Mouse (Mus musculus): ENCODE measurements around the gene Sart3. TPM values are rescaled to one million over a fixed set of nuclear protein-coding genes. Genes with fewer than 3 reads are reported as not detected.
"Not testable (repeated sequence)": the region's sequence is repeated elsewhere in the genome, so short reads cannot be mapped to it uniquely, and the experiment has no call there.

Sart3 gene
- polyA plus RNA-seq, 1 experiment from 2014 or later, result 100 TPM

DNA sequence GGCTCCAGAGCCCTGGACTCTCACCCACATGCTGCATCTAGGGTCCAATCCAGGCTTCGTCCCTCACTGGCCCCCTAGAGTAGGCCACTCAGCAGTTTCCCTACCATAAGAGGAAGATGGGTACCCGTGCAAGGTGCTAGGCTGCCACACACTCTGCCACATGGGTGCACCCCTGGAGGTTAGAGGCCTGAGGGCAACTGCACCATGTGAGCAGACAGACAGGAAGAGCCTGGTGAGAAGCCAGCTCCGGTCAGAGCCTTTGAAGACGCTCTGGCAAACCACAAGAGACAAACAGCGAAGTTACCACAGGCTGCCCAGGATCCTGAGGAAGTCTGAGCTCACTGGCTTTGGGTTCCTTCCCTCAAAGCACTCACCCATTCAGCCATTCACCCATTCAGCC lies 14.7 kb upstream of the Sart3 start:
- H3K27ac ChIP-seq, result peak overlapping the region; percentile 70
- H3K36me3 ChIP-seq, result 0 out of 2 replicates have a peak, but pooled peaks cover 2% of the 10 kb centered on the region
- H3K9me3 ChIP-seq (replicated peaks), result no peaks in the 10 kb centered on the region
- no peak overlapping the region for H3K4me3 ChIP-seq
- WGBS, result 83% methylated on average over 5 of the region's 5 CpGs
- no peak for DNase-seq (ENCODE audit: low spot score)
- H3K4me1 ChIP-seq, result peaks cover 78% of the 10 kb centered on the region
- H3K27me3 ChIP-seq (ENCODE audit: low read depth, poor library complexity, severe bottlenecking), result no peaks in the 10 kb centered on the region

DNA sequence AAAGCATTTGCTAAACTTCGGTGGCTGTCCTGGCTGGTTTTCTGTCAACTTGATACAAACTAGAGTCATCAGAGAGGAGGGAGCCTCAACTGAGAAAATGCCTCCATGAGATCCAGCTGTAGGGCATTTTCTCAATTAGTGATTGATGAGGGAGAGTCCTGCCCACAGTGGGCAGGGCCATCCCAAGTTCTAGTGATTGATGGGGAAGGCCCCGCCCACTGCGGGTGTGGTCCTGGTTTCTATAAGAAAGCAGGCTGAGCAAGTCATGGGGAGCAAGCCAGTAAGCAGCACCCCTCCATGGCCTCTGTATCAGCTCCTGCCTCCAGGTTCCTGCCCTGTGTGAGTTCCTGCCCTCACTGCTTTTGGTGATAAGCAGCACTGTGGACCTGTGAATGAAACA lies 11.8 kb upstream of the Sart3 start:
- Histone ChIP-seq H3K27ac (peak overlapping the region; percentile 84), H3K4me3 (peak overlapping the region; percentile 36; the same call in 1 of the 2 replicates), H3K4me1 (peaks cover 63% of the 10 kb centered on the region)
- not testable (repeated sequence) for DNase-seq (ENCODE audit: low spot score); H3K9me3 ChIP-seq (replicated peaks); H3K36me3 ChIP-seq; H3K27me3 ChIP-seq (ENCODE audit: low read depth, poor library complexity, severe bottlenecking)
- 35% methylated on average over 3 of the region's 3 CpGs for WGBS

DNA sequence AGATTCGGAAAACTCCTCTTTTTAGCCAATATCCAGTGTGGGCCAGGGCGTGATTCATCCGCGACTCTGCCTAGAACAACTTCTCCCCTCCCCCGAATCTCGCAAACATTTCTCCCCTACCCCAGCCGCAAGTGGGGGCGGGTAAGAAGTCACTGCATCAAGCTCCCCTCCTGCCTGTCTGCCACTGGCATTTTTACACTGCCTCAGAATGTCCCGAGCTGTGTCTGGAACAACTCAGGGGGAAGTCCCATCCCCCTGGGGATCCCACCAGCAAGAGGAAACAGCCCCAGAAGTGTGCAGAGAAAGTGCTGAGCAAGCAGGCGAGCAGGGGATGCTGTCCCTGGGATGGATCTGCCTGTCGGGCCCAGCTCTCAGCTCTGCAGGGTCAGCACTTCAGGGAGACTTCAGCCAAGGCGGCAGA lies 11.3 kb upstream of the Sart3 start:
- peaks cover 58% of the 10 kb centered on the region for H3K4me1 ChIP-seq
- H3K27ac ChIP-seq, result peak overlapping the region; percentile 84
- DNase-seq (ENCODE audit: low spot score), result peak; percentile 54
- H3K9me3 ChIP-seq (replicated peaks), result no peaks in the 10 kb centered on the region
- H3K36me3 ChIP-seq, result peaks cover 4% of the 10 kb centered on the region
- H3K4me3 ChIP-seq, result peak overlapping the region; percentile 36
- 11% methylated on average over 12 of the region's 12 CpGs for WGBS
- no peaks in the 10 kb centered on the region for H3K27me3 ChIP-seq (ENCODE audit: low read depth, poor library complexity, severe bottlenecking)

DNA sequence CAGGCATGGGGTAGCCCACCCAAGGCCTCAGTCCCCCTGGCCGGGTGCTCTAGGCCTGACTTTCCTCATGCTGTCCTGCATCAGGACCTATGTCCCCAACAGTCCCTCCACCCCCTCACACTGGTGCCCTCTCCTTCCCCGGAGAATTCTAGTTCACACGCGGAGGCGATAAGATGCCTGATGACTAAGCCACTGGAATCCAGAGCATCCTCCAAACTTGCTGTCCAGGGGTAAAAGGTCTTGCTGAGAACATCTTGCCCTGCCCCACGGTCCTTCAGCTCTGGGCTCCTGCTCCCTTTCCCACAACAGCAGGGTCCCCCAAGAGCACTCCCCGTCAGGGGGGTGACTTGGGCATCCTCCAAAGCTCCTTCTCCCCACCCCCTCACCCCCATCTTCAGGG lies 10.3 kb upstream of the Sart3 start:
- Histone ChIP-seq H3K4me1 (peaks cover 48% of the 10 kb centered on the region), H3K4me3 (no peak overlapping the region), H3K27me3 (ENCODE audit: low read depth, poor library complexity, severe bottlenecking) (no peaks in the 10 kb centered on the region), H3K36me3 (peaks cover 11% of the 10 kb centered on the region), H3K27ac (peak overlapping the region; percentile 84), H3K9me3 (replicated peaks) (no peaks in the 10 kb centered on the region)
- 87% methylated on average over 7 of the region's 7 CpGs for WGBS
- no peak for DNase-seq (ENCODE audit: low spot score)

DNA sequence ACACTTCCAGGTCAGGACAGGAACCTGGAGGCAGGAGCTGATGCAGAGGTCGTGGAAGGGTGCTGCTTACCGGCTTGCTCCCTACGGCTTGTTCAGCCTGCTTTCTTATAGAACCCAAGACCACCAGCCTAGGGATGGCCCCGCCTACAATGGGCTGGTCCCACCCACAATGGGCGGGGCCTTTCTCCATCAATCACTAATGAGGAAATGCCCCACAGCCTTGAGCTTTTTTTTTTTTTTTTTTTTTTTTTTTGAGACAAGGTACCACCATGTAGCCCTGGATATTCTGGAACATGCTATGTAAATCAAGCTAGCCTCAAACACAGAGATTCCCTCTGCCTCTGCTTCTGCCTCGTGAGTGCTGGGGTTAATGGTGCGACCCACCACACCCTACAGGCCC lies 9.6 kb upstream of the Sart3 start:
- Histone ChIP-seq H3K4me1 (peaks cover 42% of the 10 kb centered on the region), H3K27ac (peak overlapping the region; percentile 58; the same call in 1 of the 2 replicates), H3K27me3 (ENCODE audit: low read depth, poor library complexity, severe bottlenecking) (no peaks in the 10 kb centered on the region), H3K4me3 (no peak overlapping the region), H3K36me3 (peaks cover 19% of the 10 kb centered on the region), H3K9me3 (replicated peaks) (no peaks in the 10 kb centered on the region)
- no peak for DNase-seq (ENCODE audit: low spot score)
- 81% methylated on average over 7 of the region's 7 CpGs for WGBS

DNA sequence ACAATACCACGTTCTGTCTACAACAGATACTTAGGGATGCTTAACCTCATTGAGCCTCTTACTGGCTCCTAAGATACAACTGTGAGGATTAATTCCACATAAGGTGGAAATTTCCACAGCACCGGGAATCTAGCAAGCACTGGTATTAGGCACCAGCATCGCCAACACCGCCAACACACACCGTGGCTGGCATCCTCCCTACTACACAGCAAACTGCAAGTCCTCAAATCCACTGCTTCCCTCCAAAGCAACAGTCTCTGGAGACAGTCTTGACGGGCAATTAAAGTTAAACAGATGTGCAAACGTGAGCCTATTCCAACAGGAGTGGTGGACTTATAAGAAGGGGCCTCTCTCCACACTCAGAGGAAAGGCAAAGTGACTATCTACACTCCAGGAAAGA lies 8.9 kb upstream of the Sart3 start:
- Histone ChIP-seq H3K9me3 (replicated peaks) (no peaks in the 10 kb centered on the region), H3K4me1 (peaks cover 39% of the 10 kb centered on the region), H3K4me3 (no peak overlapping the region), H3K27ac (peak overlapping the region; percentile 58), H3K36me3 (peaks cover 25% of the 10 kb centered on the region), H3K27me3 (ENCODE audit: low read depth, poor library complexity, severe bottlenecking) (no peaks in the 10 kb centered on the region)
- DNase-seq (ENCODE audit: low spot score), result no peak
- 83% methylated on average over 7 of the region's 7 CpGs for WGBS

DNA sequence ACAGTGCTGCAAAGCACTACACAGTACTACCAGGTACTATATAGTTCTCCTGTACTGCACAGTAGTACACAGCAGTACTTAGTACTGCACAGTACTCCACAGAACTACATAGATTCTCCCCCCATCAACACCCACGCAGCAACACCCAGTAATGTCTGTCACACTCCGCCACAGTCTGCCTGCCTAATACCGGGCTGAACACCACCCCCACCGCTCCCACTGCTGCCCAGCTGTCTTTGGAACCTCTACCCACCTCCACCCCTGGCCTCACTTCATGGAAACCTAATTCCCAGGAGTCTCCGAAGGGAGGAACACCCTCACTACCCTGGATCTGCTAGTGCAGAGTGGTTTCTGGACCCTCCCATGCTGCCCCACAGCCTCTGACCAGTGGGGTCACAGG lies 8.5 kb upstream of the Sart3 start:
- H3K4me3 ChIP-seq, result no peak overlapping the region
- H3K4me1 ChIP-seq, result peaks cover 39% of the 10 kb centered on the region
- peak overlapping the region; percentile 58; the same call in 1 of the 2 replicates for H3K27ac ChIP-seq
- H3K9me3 ChIP-seq (replicated peaks), result no peaks in the 10 kb centered on the region
- H3K36me3 ChIP-seq, result peaks cover 30% of the 10 kb centered on the region
- no peak for DNase-seq (ENCODE audit: low spot score)
- 92% methylated on average over 5 of the region's 5 CpGs for WGBS
- no peaks in the 10 kb centered on the region for H3K27me3 ChIP-seq (ENCODE audit: low read depth, poor library complexity, severe bottlenecking)

DNA sequence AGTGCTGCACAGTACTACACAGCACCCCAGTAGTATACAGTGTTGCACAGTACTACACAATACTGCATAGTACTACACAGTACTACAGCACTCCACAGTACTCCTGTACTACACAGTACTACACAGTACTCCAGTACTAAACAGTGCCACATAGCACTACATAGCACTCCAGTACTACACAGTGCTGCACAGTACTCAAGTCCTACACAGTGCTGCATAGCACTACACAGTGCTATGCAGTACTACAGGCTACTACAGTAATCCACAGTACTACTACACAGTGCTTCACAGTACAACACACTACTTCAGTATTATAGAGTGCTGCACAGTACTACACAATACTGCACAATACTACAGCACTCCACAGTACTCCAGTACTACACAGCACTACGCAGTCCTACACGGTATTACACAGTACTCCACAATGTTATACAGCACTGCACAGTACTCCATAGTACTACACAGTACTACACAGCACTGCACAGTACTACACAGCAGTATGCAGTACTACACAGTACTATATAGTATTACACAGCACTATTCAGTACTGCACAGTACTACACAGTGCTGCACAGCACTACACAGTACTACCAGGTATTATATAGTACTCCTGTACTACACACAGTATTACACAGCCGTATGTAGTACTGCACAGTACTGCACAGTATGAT lies 7.9 kb upstream of the Sart3 start:
- no peak for DNase-seq (ENCODE audit: low spot score)
- Histone ChIP-seq H3K36me3 (peaks cover 35% of the 10 kb centered on the region), H3K4me1 (peaks cover 39% of the 10 kb centered on the region), H3K9me3 (replicated peaks) (no peaks in the 10 kb centered on the region), H3K27ac (no peak overlapping the region), H3K4me3 (no peak overlapping the region), H3K27me3 (ENCODE audit: low read depth, poor library complexity, severe bottlenecking) (no peaks in the 10 kb centered on the region)
- WGBS, result 94% methylated on average over 3 of the region's 3 CpGs

DNA sequence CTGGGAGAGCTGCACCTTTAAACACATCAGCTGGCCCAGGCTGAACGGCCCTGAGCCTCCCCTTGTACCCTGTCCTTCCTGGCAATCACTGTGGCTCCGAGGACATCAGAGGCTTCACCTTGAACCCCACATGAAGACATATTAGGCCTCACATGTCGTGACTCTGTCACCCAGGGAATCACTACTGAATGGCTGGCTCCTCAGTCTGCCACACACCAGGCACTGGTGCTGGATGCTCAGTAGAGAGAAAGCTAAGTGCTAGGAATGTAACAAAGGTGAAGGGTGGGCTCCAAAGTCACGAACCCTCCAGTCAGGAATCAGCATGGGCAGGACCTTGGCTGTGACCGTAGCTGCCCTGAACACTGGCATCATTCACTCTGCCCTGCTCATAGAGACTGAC lies 7.3 kb upstream of the Sart3 start:
- WGBS, result 84% methylated on average over 5 of the region's 5 CpGs
- Histone ChIP-seq H3K27ac (0 out of 2 replicates have a peak overlapping the region, but pooled peaks have one; percentile 42), H3K36me3 (peaks cover 42% of the 10 kb centered on the region), H3K4me3 (no peak overlapping the region), H3K9me3 (replicated peaks) (no peaks in the 10 kb centered on the region), H3K27me3 (ENCODE audit: low read depth, poor library complexity, severe bottlenecking) (no peaks in the 10 kb centered on the region), H3K4me1 (peaks cover 35% of the 10 kb centered on the region)
- no peak for DNase-seq (ENCODE audit: low spot score)

DNA sequence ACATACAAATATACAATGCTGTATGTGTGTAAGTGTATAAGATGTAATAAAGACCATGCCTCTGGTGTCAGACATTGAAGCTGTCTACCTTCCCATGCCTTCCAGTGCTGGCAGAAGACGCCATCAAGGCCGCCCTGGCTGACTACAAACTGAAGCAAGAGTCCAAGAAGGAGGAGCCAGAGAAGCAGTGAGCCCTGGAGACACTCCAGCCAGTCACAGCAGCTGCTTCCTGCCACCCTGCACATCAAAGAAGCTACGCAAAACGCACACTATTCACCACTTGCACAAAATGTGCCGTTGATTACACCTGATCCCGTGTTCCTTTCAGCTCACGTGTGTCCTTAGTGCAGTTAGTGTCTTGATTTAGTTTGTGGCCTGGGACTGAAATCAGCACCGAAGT lies 5.4 kb upstream of the Sart3 start:
- H3K9me3 ChIP-seq (replicated peaks); H3K27me3 ChIP-seq (ENCODE audit: low read depth, poor library complexity, severe bottlenecking); H3K4me3 ChIP-seq; DNase-seq (ENCODE audit: low spot score); H3K27ac ChIP-seq: not testable (repeated sequence)
- peaks cover 27% of the 10 kb centered on the region for H3K4me1 ChIP-seq
- WGBS, result 87% methylated on average over 8 of the region's 8 CpGs
- H3K36me3 ChIP-seq, result peaks cover 46% of the 10 kb centered on the region

DNA sequence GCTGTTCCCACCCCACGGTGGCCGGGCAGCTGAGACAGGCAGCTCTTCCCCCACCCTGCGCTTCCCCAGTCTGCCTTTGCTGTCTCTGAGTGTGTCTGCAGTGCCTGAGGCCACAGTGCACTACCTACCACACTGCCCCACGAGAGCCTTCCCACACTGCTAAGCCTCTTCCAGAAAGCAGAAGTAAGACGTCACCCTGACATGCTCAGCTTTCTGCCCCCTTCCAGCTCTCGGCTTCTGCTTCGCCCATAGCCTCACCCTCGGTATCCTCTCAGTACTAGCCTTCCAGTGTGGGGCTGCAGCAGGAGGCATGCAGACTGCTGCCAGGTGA lies 4.6 kb upstream of the Sart3 start:
- H3K27ac ChIP-seq, result peak overlapping the region; percentile 19; the same call in 1 of the 2 replicates
- H3K27me3 ChIP-seq (ENCODE audit: low read depth, poor library complexity, severe bottlenecking), result no peaks in the 10 kb centered on the region
- no peaks in the 10 kb centered on the region for H3K9me3 ChIP-seq (replicated peaks)
- H3K4me1 ChIP-seq, result peaks cover 23% of the 10 kb centered on the region
- 92% methylated on average over 8 of the region's 8 CpGs for WGBS
- no peak overlapping the region for H3K4me3 ChIP-seq
- peaks cover 46% of the 10 kb centered on the region for H3K36me3 ChIP-seq
- no peak for DNase-seq (ENCODE audit: low spot score)

DNA sequence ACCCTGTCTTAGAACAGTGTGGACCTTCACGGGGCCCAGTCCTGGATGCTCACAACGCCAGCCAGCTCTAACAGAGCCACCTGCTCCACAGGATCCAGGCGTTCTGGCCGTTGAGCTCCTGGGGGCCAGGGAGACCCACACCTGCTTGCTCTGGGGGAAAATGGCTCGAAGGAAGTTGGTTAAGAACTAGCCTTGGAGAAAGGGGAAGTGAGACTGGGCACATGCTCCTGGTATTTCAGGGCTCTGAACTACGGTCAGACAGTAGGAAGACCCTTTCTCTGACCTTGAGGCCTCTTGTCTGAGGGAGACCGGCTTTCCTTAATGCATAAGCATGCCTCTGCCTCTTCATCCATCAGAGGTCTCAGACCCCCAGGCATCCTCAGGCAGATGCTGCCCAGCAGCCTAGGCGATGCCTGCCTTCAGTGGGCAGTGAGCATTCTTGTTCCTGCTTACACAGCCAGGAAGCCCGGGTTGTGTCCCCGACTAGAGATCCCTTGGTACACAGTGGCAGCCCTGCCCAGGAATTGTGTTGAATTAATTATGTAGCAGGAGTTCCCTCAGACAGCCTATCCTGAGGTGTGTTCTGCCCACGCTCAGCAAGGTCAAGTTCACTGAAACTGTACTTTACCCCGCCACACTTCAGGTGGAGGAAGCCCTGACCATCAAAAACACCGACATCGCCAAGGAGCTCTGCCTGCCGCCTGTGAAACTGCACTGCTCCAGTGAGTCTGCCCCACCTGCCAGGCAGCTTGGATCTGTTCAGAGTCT lies 4.0 kb upstream of the Sart3 start:
- Histone ChIP-seq H3K4me1 (peaks cover 18% of the 10 kb centered on the region), H3K9me3 (replicated peaks) (no peaks in the 10 kb centered on the region), H3K36me3 (peaks cover 46% of the 10 kb centered on the region), H3K27me3 (ENCODE audit: low read depth, poor library complexity, severe bottlenecking) (no peaks in the 10 kb centered on the region), H3K27ac (peak overlapping the region; percentile 19; the same call in 1 of the 2 replicates), H3K4me3 (no peak overlapping the region)
- WGBS, result 93% methylated on average over 15 of the region's 15 CpGs
- no peak for DNase-seq (ENCODE audit: low spot score)

DNA sequence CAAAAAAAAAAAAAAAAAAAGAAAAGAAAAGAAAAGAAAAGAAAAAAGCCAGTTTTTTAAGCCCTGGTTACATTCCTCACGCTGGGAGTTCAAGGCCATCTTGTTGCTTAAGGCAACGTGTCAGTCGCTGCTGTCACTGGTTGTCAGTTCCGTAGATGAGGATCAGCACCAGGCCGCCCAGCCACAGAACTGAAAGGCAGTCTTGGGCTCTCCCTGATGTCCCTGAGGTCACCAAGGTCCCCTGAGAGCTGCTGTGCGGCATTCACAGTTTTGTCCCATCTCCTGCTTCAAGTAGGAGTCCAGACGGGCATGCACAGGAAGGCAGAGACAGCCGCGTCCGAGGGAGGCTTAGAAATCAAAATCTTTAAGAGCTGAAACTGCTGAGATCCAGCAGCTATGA lies 3.3 kb upstream of the Sart3 start:
- Histone ChIP-seq H3K4me3 (no peak overlapping the region), H3K27ac (no peak overlapping the region), H3K36me3 (peaks cover 46% of the 10 kb centered on the region), H3K27me3 (ENCODE audit: low read depth, poor library complexity, severe bottlenecking) (no peaks in the 10 kb centered on the region), H3K9me3 (replicated peaks) (no peaks in the 10 kb centered on the region), H3K4me1 (peaks cover 11% of the 10 kb centered on the region)
- 94% methylated on average over 10 of the region's 10 CpGs for WGBS
- no peak for DNase-seq (ENCODE audit: low spot score)
